Mouse (Mus musculus) urinary bladder, adult 18-20 months (tissue): ENCODE data around the gene Olfr812.
"Not testable (repeated sequence)": the region's sequence is repeated elsewhere in the genome, so short reads cannot be mapped to it uniquely, and the experiment has no call there.

Source experiments
- DNase-seq, 2 experiments: peaks; one replicate each; pipeline ENCODE4 v3.0.0; 2022; ENCODE audit warnings: low spot score in 2 of 2, mixed read lengths in 2 of 2

Olfr812 gene

DNA sequence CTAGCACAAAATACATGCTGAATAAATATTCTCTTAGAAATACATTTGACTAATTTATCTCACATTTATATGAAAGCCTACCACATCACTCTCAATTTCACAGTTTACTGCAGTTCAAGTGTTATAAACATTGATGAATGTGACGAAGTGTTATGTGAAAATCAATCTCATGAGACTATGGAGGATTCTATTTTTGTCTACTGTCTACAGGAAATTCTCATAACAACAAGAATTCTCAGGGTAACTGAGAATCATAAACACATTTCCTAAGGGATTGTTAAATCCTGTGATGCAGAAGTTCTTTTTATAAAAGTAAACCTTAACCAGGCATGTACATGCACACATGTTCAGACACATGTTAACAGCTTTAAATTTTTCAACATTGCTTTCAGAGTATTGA lies at the start of gene Olfr812:
Olfr812 (minus strand) TSS at position 101 of the 400 bp plus-strand sequence.
- DNase-seq = no peak

DNA sequence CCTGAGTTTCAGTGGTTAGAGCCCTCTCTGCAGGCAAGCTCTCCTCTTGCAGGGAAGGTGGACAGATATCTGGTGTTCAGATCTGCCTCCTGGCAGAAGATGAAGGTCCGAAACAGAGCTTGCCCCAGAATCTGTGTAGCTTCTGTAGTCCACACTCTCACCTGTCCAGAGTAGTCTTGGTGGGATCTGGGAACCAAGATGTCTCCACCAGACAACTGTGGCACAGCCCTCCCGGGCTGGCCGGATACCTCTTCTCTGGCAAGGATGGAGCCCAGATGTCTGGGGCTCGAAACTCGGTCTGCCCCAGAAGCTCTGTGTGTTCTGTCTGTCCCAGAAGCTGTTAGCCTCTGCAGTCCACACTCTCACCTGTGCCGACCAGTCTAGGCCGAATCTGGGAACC lies 40.0 kb upstream of the Olfr812 start:
- no peak for DNase-seq

DNA sequence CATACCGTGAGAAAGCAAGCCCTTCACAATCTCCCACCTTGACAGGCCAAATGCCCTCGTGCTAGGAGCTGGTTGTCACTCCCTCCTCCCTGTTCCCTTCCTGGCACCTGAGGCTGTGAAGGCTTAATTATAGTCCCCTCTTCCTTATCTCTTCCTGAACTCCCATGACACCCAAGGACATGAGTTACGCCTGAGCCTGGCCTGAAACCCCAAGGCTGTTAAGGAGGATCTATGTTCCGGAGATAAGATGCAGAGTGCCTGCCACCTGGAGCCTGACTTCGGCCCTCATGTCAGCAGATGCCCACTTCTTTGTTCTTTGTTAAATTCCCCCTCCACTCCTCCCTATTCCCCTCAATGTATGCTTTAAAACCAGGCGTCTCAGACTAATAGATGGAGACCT lies 39.6 kb upstream of the Olfr812 start:
- not testable (repeated sequence) for DNase-seq

DNA sequence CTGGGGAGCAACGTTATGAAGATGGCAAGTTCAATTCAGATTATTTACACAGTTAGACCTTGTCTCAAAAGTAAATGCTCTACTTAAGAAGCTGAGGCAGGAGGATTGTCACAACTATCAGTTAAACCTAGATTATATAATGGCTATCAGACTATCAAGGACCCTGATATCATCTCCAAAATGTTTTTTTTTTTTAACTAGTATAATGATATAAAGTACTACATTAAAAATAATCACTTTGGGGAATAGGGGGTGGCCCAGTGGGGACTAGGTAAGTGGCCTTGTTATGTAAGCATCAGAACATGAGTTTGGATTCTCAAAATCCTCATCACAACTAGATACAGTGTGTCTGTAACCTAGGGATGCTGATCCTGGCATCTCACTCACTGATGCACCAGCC lies 33.9 kb upstream of the Olfr812 start, which contains the start of gene Olfr814:
Olfr814 (minus strand) TSS at position 101 of the 400 bp plus-strand sequence.
- not testable (repeated sequence) for DNase-seq

DNA sequence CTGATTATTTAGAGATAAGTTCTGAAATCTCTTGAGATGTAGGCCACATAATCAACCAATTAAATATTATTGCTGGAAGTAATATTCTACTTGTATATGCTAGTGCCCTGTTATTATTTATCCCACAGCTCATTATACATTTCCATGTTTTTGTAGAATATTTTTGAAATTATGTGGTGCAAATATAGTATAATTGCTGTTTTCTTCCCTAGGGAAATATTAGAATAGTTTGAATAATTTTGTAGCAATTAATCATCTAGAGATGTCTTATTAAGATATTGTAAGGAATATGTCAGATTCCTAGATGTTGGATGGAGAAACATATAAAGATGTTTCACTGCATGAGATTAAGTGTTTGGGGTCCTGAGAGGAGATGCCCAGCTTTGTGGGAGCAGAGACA lies 9.2 kb upstream of the Olfr812 start, which contains the start of gene Olfr813:
Olfr813 (plus strand) TSS at position 301 of the 400 bp plus-strand sequence.
- DNase-seq = no peak

DNA sequence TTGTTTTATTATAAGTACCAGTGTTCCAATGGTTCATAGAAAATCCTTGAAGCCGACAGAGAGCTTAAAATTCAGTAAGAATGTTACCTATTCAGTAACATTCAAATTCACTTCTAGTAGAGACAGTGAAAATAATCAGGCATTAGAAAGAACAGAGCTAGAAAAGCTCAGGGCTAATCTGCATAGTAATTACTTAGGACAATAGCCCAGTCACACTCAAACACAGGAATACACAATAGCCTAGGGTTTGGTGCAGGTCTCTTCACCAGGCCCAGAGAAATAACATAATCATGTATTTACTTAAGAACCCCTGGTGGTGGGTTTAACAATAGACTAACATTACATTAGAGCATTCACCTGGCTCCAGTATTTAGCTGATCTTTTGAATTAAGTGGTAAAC lies 1.4 kb upstream of the Olfr812 start:
- DNase-seq = no peak

DNA sequence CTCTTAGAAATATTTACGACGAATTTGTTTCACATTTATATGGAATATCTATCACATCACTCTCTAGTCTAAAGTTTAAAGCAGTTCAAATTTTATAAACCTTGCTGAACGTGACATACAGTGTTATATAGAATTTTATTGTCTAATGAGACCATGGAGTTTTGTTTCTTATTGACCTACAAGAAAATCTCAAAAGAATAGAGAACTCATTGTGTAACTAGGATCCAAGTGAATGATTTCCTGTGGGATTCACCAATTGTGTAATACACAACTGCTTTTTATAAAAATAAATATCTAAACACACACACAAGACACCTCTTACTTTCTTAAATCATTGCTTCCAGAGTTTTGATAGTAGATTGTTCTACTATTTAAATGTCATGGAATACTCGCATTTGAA lies 41.6 kb downstream of the Olfr812 start, which contains the start of gene Olfr811:
Olfr811 (minus strand) TSS at position 101 of the 400 bp plus-strand sequence.
- no peak for DNase-seq

DNA sequence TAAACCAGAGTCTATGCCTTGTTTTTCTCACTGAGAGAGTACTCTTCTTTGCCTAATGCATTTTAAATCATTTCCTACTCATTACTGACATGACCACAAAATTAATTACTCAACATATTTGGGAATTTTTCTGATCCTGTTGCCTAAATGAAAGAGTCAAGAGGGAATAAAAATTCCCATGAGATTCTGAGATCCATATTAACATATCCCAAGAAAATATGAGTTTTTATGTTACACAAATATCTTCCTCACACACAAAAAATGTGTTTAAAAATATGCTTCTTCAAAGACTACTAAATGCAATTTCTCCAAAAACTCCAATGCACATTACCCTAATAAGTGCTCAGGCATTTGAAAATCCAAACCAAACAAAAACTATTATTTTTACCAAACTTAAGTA lies 51.1 kb downstream of the Olfr812 start, which contains the start of gene Olfr810:
Olfr810 (minus strand) TSS at position 101 of the 400 bp plus-strand sequence.
- no peak for DNase-seq
